In the genomic region with DNA sequence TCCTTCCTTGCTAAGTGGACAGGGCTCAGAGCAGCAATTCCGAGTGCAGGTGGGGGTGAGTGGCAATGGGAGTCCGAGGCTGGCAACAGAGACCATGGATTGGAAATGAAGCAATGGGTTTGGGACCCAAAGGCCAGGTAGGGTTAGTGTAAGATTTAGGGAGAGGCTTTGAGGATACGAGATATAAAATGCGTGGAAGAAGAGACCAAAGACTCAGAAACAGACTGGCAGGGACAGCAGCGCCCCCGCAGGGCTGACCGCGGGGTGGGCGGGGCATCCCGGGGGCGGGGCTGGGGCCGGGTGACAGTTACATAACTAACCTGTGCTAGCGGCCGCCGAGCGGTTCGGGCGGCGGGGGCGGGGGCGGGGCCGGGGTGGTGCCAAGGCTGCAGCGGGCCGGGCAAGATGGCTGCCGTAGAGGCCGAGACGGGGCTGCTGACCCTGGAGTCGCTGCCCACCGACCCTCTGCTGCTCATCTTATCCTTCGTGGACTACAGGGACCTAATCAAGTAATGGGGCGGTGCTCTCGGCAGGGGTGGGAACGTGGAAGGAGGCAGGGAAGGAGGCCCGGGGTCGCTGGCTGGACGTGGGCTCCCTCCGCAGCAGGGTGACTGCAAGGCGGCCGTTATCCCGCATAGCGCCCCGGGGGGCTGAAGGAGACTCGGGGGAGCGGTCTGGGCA, we compare ENCODE assay signal across 8 mouse cellular contexts. TPM values are rescaled to one million over a fixed set of nuclear protein-coding genes. Genes with fewer than 3 reads are reported as not detected.
DNase-seq lines count a peak whose midpoint lies in the region; ATAC-seq and TF ChIP-seq lines count a peak whose summit lies in the region.

A gene (plus strand): TSS at position 264 of the 681 bp plus-strand sequence.

- intact Hi-C loops in heart, postnatal 36 days (cut with DNase I): loop anchor here (10.0 kb wide), 1 partner anchor 467 kb away; a partner anchor contains a TSS

- peak within 1 kb of the TSS; percentile 86 to 96 for H3K4me3 ChIP-seq in ES-E14 (ENCODE audit: insufficient read depth in 1 of 2, low read depth in 1 of 2, low read length in 2 of 2, poor library complexity in 1 of 2, severe bottlenecking in 1 of 2)
- H3K4me3 ChIP-seq in forebrain, postnatal 0 days (ENCODE audit: low read depth, low read length): peak within 1 kb of the TSS; percentile 67
- H3K4me3 ChIP-seq in layer of hippocampus, adult 2 months: peak within 1 kb of the TSS; percentile 97
- H3K4me3 ChIP-seq in lung, adult 2 months (replicated peaks; ENCODE audit: extremely low read depth, low read depth, low read length): peak within 1 kb of the TSS; percentile 71
- peak within 1 kb of the TSS; percentile 82 for H3K4me3 ChIP-seq in neural tube, embryonic 15.5 days (replicated peaks)

- 2% methylated on average over 41 of the region's 44 CpGs for WGBS in forebrain, postnatal 0 days
- 2% methylated on average over 42 of the region's 44 CpGs for WGBS in lung, adult 2 months
- under 1% methylated on average over 37 of the region's 44 CpGs for WGBS in neural tube, embryonic 15.5 days

- H3K4me1 ChIP-seq in ES-E14 (ENCODE audit: control insufficient read depth in 2 of 2, insufficient read depth in 2 of 2, low read length in 2 of 2, poor library complexity in 1 of 2): peaks cover 0 to 2% of the 10 kb centered on the region in 2 experiments; a peak in 1 of 4 replicates
- H3K4me1 ChIP-seq in forebrain, postnatal 0 days (ENCODE audit: insufficient read depth): peaks cover 10% of the 10 kb centered on the region
- peaks cover 6% of the 10 kb centered on the region; the same call in 1 of the 2 replicates for H3K4me1 ChIP-seq in lung, adult 2 months (ENCODE audit: control insufficient read depth, insufficient read depth, low read length)
- peaks cover 28% of the 10 kb centered on the region for H3K4me1 ChIP-seq in neural tube, embryonic 15.5 days

- TF ChIP-seq CTCF in forebrain, postnatal 0 days (IDR thresholded peaks at IDR 0.05; ENCODE audit: low read depth): peak; percentile 29; the same call in 1 of the 2 replicates
- peak; percentile 56 for TF ChIP-seq CTCF in layer of hippocampus, adult 2 months (conservative IDR thresholded peaks at IDR 0.05)
- TF ChIP-seq CTCF in lung, adult 2 months (IDR thresholded peaks at IDR 0.05; ENCODE audit: insufficient read depth, low read length): no peak

- H3K27ac ChIP-seq in ES-E14 (ENCODE audit: insufficient read depth, low read depth, low read length, poor library complexity, severe bottlenecking): no peak within 1 kb of the TSS
- peak within 1 kb of the TSS; percentile 36; the same call in 1 of the 2 replicates for H3K27ac ChIP-seq in forebrain, postnatal 0 days (ENCODE audit: low read depth, low read length)
- peak within 1 kb of the TSS; percentile 96 for H3K27ac ChIP-seq in layer of hippocampus, adult 2 months
- peak within 1 kb of the TSS; percentile 80 for H3K27ac ChIP-seq in neural tube, embryonic 15.5 days (replicated peaks)

- TF ChIP-seq POLR2A in lung, adult 2 months (IDR thresholded peaks at IDR 0.05; ENCODE audit: borderline replicate concordance, extremely low read depth, low read depth, low read length): peak; percentile 88; the same call in 1 of the 2 replicates

- H3K9me3 ChIP-seq in ES-E14 (ENCODE audit: control insufficient read depth, insufficient read depth, low read depth, low read length): no peaks in the 10 kb centered on the region
- no peaks in the 10 kb centered on the region for H3K9me3 ChIP-seq in forebrain, postnatal 0 days (ENCODE audit: low read length)
- no peaks in the 10 kb centered on the region for H3K9me3 ChIP-seq in neural tube, embryonic 15.5 days (replicated peaks)

- no peak for DNase-seq in ES-E14 (ENCODE audit: low read depth, low spot score)
- DNase-seq in cerebellum, adult 18-20 months: peak; percentile 84 to 93
- DNase-seq in forebrain, postnatal 0 days: peak; percentile 73
- DNase-seq in heart, postnatal 36 days: peak; percentile 82 to 85
- DNase-seq in layer of hippocampus, adult 2 months (ENCODE audit: low spot score in 2 of 2): peak; percentile 69 to 78
- peak; percentile 80 for DNase-seq in lung, adult 2 months
- DNase-seq in testis, postnatal 14 days (ENCODE audit: low spot score): peak; percentile 87

- in situ Hi-C loops in ES-E14 (cut with MboI; ENCODE audit: low sequenced_read_pairs in 2 of 2, unreplicated experiment in 2 of 2): no loop called here

- no peaks in the 10 kb centered on the region for H3K27me3 ChIP-seq in forebrain, postnatal 0 days (ENCODE audit: insufficient read depth, low read length)
- H3K27me3 ChIP-seq in neural tube, embryonic 15.5 days (replicated peaks): no peaks in the 10 kb centered on the region

- H3K36me3 ChIP-seq in ES-E14 (ENCODE audit: control insufficient read depth, insufficient read depth, low read length, poor library complexity, severe bottlenecking): no peaks in the 10 kb centered on the region
- H3K36me3 ChIP-seq in forebrain, postnatal 0 days (ENCODE audit: insufficient read depth): peaks cover 3% of the 10 kb centered on the region; the same call in 1 of the 2 replicates
- peaks cover 4% of the 10 kb centered on the region for H3K36me3 ChIP-seq in neural tube, embryonic 15.5 days

- peak within 1 kb of the TSS; percentile 90 for H3K9ac ChIP-seq in ES-E14 (ENCODE audit: insufficient read depth, low read depth, low read length, poor library complexity, severe bottlenecking)
- peak within 1 kb of the TSS; percentile 95 for H3K9ac ChIP-seq in forebrain, postnatal 0 days
- peak within 1 kb of the TSS; percentile 77 for H3K9ac ChIP-seq in neural tube, embryonic 15.5 days (replicated peaks)

- H3K4me2 ChIP-seq in forebrain, postnatal 0 days (ENCODE audit: low read depth): peak within 1 kb of the TSS; percentile 87
- H3K4me2 ChIP-seq in neural tube, embryonic 15.5 days: peak within 1 kb of the TSS; percentile 86

- peak; percentile 94 for ATAC-seq in forebrain, postnatal 0 days
- peak; percentile 96 for ATAC-seq in neural tube, embryonic 15.5 days (ENCODE audit: low FRiP score)

TF ChIP-seq in ES-E14, 5 proteins besides CTCF, POLR2A, EP300 and RAD21:
- TF ChIP-seq ZC3H11A (IDR thresholded peaks at IDR 0.05; ENCODE audit: borderline replicate concordance, low read depth, low read length) (no peak), MAFK (IDR thresholded peaks at IDR 0.05; ENCODE audit: insufficient read depth, low read depth, low read length) (no peak), ZNF384 (IDR thresholded peaks at IDR 0.05; ENCODE audit: low read depth, low read length) (no peak), CHD2 (IDR thresholded peaks at IDR 0.05; ENCODE audit: low read depth, low read length) (no peak), HCFC1 (IDR thresholded peaks at IDR 0.05; ENCODE audit: borderline replicate concordance, insufficient read depth, low read length) (no peak)

RNA-seq across cellular contexts. Expression of the gene that starts here (rescaled TPM):
- total RNA-seq in ES-E14 (2012; rRNA removed): 13.6 and 13.9 TPM in 2 replicates
- total RNA-seq in forebrain, postnatal 0 days (2014; rRNA removed): 65.2 and 78.2 TPM in 2 replicates
- polyA plus RNA-seq in forebrain, postnatal 0 days (2015; fragmentation: Nextera tagmentation; extraction: Ambion mirVana): 41.6 and 54.9 TPM in 2 replicates
- 10 to 100 TPM; 55.3 to 56.7 TPM for total RNA-seq in heart, postnatal 36 days (2021)
- total RNA-seq in layer of hippocampus, adult 2 months (2021): 10 to 100 TPM; 47.4 to 47.5 TPM
- 11.4 and 19.3 TPM in 2 replicates for polyA plus RNA-seq in lung, adult 2 months (2012; rRNA removed)
- 70.0 and 70.9 TPM in 2 replicates for polyA plus RNA-seq in neural tube, embryonic 15.5 days (2015; fragmentation: Nextera tagmentation; extraction: Ambion mirVana)
